Mouse (Mus musculus): Measurements from ENCODE around the gene Gm20517. TPM values are rescaled to one million over a fixed set of nuclear protein-coding genes. Genes with fewer than 3 reads are reported as not detected.
"Not testable (repeated sequence)": the region's sequence is repeated elsewhere in the genome, so short reads cannot be mapped to it uniquely, and the experiment has no call there.

Gm20517 gene
- total and polyA plus RNA-seq, 3 experiments: 1.9 to 2.9 TPM; not detected in 1

DNA sequence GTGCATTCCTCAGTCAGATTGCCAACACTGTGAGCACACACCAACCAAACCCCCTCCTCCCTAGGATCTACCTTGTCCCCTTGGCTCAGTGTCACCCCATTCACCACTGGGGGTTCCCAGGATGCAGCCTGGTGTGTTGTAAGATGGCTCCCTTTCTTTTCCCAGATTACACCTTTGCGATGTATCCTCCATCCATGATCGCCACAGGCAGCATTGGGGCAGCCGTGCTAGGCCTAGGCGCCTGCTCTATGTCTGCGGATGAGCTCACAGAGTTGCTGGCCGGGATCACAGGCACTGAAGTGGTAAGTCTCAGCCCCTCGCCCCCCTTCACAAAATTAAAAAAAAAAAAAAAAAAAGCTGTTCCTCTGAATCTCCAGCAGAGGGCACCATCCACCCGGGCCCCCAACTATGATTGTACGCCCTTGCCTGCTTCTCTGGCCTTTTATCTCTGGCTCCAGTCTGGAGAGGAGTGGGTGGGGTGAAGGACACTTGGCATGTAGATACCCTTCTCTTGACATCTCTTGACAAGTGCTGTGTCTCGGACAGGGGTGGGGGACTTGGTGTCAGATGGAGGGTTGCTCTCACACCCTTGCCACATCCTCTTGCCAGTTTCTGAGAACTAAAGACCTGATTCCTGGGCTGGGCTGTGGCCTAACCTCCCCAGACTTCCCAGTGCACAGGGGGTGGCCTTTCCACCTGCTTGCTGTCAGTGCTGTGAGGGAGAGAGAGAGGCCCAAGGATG is 13.4 kb upstream of the Gm20517 start (continued):
- TF ChIP-seq NRF1 (IDR thresholded peaks at IDR 0.05; ENCODE audit: insufficient read depth, low read depth, low read length, poor library complexity, severe bottlenecking): no peak
- peak; percentile 31 for TF ChIP-seq ZC3H11A (IDR thresholded peaks at IDR 0.05; ENCODE audit: low read depth, low read length)
- TF ChIP-seq ZKSCAN1 (IDR thresholded peaks at IDR 0.05; ENCODE audit: low read depth, low read length): no peak

DNA sequence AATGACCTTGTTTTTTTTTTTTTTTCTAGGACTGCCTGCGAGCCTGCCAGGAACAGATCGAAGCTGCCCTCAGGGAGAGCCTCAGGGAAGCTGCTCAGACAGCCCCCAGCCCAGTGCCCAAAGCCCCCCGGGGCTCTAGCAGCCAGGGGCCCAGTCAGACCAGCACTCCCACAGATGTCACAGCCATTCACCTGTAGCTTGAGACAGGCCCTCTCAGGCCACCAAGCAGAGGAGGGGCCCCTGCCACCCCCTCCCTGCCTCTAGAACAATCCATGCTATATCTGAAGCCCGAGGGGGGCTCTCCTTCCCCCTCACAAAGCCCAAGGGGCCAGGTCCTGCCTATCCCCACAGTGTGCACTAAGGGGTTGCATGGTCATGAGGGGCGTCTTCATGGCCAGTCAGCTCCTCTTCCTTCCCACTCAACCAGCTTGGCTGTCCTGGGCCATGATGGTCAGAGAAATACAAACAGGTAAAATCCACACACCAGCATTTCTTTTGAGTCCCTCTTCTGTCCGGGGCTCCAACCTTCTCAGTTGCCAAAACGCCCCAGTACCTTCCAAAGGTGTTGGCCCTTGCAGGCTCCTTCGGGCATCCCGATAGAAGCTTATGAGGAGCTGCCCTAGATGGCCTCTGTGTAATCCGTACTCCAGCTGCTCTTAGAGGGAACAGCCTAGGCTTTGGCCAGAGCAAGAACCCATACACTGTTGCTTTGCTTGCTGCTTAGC is 12.6 kb upstream of the Gm20517 start:
- Histone ChIP-seq H3K27ac (ENCODE audit: control insufficient read depth, low read depth, low read length) (peak overlapping the region; percentile 77), H3K4me1 (ENCODE audit: control insufficient read depth in 1 of 2, insufficient read depth in 2 of 2, low read length in 2 of 2) (peaks cover 17 to 54% of the 10 kb centered on the region in 2 experiments), H3K9ac (ENCODE audit: control insufficient read depth, low read depth, low read length, poor library complexity, severe bottlenecking) (peak overlapping the region; percentile 37), H3K36me3 (ENCODE audit: control insufficient read depth in 1 of 2, insufficient read depth in 2 of 2, low read length in 2 of 2) (peaks cover 0 to 47% of the 10 kb centered on the region in 2 experiments; a peak in 3 of 4 replicates), H3K79me2 (ENCODE audit: control insufficient read depth, insufficient read depth, low read length, poor library complexity) (peaks cover 24% of the 10 kb centered on the region)
- H3K4me3 ChIP-seq (ENCODE audit: control insufficient read depth in 1 of 2, insufficient read depth in 1 of 2, low read depth in 2 of 2, low read length in 2 of 2); H3K27me3 ChIP-seq (ENCODE audit: control insufficient read depth in 1 of 2, insufficient read depth in 2 of 2, low read length in 2 of 2); H3K9me3 ChIP-seq (replicated peaks; ENCODE audit: insufficient read depth, low read length); DNase-seq (ENCODE audit: low read depth, low spot score): not testable (repeated sequence)
- 0 out of 2 replicates have a peak, but pooled peaks have one; percentile 19 for TF ChIP-seq ZMIZ1 (IDR thresholded peaks at IDR 0.05; ENCODE audit: low read depth, low read length)
- TF ChIP-seq POLR2A (IDR thresholded peaks at IDR 0.05; ENCODE audit: control insufficient read depth in 1 of 2, insufficient read depth in 1 of 2, low read depth in 1 of 2, low read length in 2 of 2, poor library complexity in 1 of 2): peak; percentile 6 to 8; a peak in 2 of 4 replicates

DNA sequence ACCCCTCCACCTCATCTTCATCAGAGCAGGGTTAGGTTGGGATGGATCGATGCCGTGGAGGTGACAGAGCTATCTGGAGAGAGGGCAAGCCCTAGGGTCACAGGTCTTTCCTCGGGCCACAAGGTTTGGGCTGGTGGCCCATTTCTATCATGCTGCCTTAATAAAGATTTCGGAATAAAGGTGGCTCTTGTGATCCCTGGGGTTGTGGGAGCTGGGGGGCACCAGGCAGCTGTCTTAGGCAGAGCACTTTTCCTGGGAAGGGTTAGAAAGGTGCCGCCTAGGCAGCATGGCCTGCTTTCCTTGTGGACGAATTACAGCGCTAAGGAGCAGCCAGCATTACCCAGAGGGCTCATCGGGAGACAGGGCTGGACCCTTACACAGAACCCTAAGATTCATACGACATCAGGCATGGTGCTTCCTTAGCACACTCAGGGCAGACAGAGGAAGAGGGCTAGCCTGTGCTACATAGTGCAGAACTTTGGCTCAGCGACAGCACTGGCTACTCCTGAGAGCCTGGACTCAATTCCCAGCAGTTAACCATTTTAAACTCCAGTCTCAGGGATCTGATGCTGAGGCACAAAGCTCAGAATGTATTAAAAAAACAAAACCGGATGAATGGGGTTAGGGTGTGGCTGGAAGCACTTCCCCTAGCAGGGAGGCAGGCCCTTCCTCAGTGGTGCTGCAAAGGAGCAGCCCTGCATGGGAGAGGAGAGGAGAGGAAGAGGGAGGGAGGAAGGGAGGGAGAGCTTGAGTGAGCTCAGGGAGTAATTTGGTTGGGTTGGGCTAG is 11.7 kb upstream of the Gm20517 start:
- H3K4me3 ChIP-seq (ENCODE audit: control insufficient read depth in 1 of 2, insufficient read depth in 1 of 2, low read depth in 2 of 2, low read length in 2 of 2): no peak overlapping the region
- H3K36me3 ChIP-seq (ENCODE audit: control insufficient read depth in 1 of 2, insufficient read depth in 2 of 2, low read length in 2 of 2): peaks cover 3 to 47% of the 10 kb centered on the region in 2 experiments; a peak in 3 of 4 replicates
- H3K79me2 ChIP-seq (ENCODE audit: control insufficient read depth, insufficient read depth, low read length, poor library complexity): peaks cover 14% of the 10 kb centered on the region
- peak overlapping the region; percentile 77 for H3K27ac ChIP-seq (ENCODE audit: control insufficient read depth, low read depth, low read length)
- peaks cover 17 to 54% of the 10 kb centered on the region in 2 experiments for H3K4me1 ChIP-seq (ENCODE audit: control insufficient read depth in 1 of 2, insufficient read depth in 2 of 2, low read length in 2 of 2)
- peak; percentile 86 for DNase-seq (ENCODE audit: low read depth, low spot score)
- no peaks in the 10 kb centered on the region for H3K9me3 ChIP-seq (replicated peaks; ENCODE audit: insufficient read depth, low read length)
- no peaks in the 10 kb centered on the region for H3K27me3 ChIP-seq (ENCODE audit: control insufficient read depth in 1 of 2, insufficient read depth in 2 of 2, low read length in 2 of 2)
- H3K9ac ChIP-seq (ENCODE audit: control insufficient read depth, low read depth, low read length, poor library complexity, severe bottlenecking): peak overlapping the region; percentile 10; the same call in 1 of the 2 replicates
- TF ChIP-seq SMC3 (IDR thresholded peaks at IDR 0.05; ENCODE audit: low read depth, low read length): 0 out of 2 replicates have a peak, but pooled peaks have one; percentile 21
- no peak; the same call in 1 of the 2 replicates for TF ChIP-seq POLR2AphosphoS2 (IDR thresholded peaks at IDR 0.05; ENCODE audit: low read length)
- TF ChIP-seq TCF12 (IDR thresholded peaks at IDR 0.05; ENCODE audit: low read depth, low read length): no peak
- TF ChIP-seq POLR2A (IDR thresholded peaks at IDR 0.05; ENCODE audit: control insufficient read depth in 1 of 2, insufficient read depth in 1 of 2, low read depth in 1 of 2, low read length in 2 of 2, poor library complexity in 1 of 2): peak in 1 of 2 experiments; percentile 63; a peak in 2 of 4 replicates
- no peak for TF ChIP-seq RAD21 (IDR thresholded peaks at IDR 0.05; ENCODE audit: low read depth, low read length)
- no peak for TF ChIP-seq E2F4 (IDR thresholded peaks at IDR 0.05; ENCODE audit: borderline replicate concordance, low read depth, low read length)
- TF ChIP-seq HCFC1 (IDR thresholded peaks at IDR 0.05; ENCODE audit: low read depth, low read length): 0 out of 2 replicates have a peak, but pooled peaks have one; percentile 37
- peak; percentile 75; the same call in 1 of the 2 replicates for TF ChIP-seq MAZ (IDR thresholded peaks at IDR 0.05; ENCODE audit: low read depth, low read length)
- no peak for TF ChIP-seq MYC (IDR thresholded peaks at IDR 0.05; ENCODE audit: low read depth, low read length)
- TF ChIP-seq USF2 (IDR thresholded peaks at IDR 0.05; ENCODE audit: borderline replicate concordance in 1 of 2, insufficient read depth in 1 of 2, low read depth in 1 of 2, low read length in 2 of 2): no peak
- TF ChIP-seq EP300 (IDR thresholded peaks at IDR 0.05; ENCODE audit: low read depth in 1 of 2, low read length in 2 of 2): peak; percentile 41 to 45; a peak in 2 of 4 replicates
- no peak for TF ChIP-seq KAT2A (conservative IDR thresholded peaks at IDR 0.05; ENCODE audit: low read depth, low read length)
- no peak; the same call in 1 of the 2 replicates for TF ChIP-seq NELFE (IDR thresholded peaks at IDR 0.05; ENCODE audit: low read depth, low read length)
- 0 out of 2 replicates have a peak, but pooled peaks have one; percentile 35 for TF ChIP-seq ELF1 (IDR thresholded peaks at IDR 0.05; ENCODE audit: low read depth, low read length)
- TF ChIP-seq USF1 (IDR thresholded peaks at IDR 0.05; ENCODE audit: low read depth, low read length): no peak
- TF ChIP-seq GABPA (IDR thresholded peaks at IDR 0.05; ENCODE audit: low read depth, low read length): no peak
- TF ChIP-seq POLR2AphosphoS5 (IDR thresholded peaks at IDR 0.05; ENCODE audit: borderline replicate concordance, low read depth, low read length): no peak
- 0 out of 2 replicates have a peak, but pooled peaks have one; percentile 24 for TF ChIP-seq ETS1 (IDR thresholded peaks at IDR 0.05; ENCODE audit: low read depth, low read length)
- TF ChIP-seq CHD2 (IDR thresholded peaks at IDR 0.05; ENCODE audit: low read length): no peak
